Mouse (Mus musculus): ENCODE measurements at regions not wholly inside any gene's neighbourhood (a gene's known extent, or its start where the extent isn't known, plus 50 kb on each side); places are given as distances from the start of the nearest gene placed in this dataset.
"Not testable (repeated sequence)": the region's sequence is repeated elsewhere in the genome, so short reads cannot be mapped to it uniquely, and the experiment has no call there.

DNA sequence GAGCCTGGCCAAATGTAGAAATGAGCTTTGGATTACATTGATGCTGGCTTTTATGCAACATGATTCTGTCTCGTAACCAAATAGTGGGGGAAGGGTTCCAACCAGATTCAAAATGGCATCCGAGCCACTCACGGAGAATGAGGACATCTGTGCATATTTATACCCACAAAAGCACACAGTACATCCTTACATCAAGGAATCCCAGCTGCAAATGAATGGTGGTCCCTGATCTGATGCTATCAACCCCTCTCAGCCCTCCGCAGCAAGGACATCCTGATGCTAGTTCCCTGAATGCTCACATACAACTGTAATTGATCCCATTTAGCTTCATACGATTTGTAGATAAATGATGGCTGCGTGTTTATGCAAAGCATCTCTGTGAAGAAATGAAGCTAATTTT is 215.9 kb downstream of the Samd5 start:
- no peak for DNase-seq

DNA sequence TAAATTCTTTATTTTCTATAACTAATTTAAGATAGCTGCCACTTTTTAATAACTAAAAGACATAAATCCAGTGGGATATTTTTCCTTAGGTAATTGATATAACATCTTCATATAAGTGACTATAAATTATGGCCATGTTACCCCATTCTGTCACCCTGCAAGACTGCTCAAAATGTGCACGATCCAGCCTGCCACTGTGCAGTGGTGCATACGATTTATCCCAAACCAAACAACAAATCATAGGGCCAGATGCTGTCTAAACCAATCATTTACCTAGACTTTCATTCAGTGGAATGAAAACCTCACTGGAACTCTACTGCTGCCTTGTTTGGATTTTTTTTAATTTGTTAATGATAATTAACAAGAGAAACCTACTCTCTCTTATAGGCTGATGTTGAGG is 216.5 kb downstream of the Samd5 start:
- DNase-seq, result no peak

DNA sequence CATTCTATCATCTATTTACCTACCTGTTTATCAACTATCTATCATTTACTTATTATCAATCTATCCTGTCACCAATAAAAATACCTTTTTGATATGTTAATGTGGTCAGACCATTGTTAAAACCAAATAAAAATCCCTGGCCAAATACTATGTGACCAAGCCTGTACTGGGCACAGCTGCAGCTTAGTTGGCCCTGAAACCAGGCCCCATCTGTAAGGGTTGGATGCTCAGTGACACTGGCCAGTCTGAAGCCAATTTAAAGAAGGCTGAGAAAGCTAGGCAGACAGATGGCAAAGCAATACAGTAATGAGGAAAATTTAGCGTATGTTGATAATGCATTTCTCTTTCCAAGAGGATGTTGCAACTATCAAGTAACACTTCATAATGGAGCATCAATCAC is 217.8 kb downstream of the Samd5 start:
- no peak for DNase-seq

DNA sequence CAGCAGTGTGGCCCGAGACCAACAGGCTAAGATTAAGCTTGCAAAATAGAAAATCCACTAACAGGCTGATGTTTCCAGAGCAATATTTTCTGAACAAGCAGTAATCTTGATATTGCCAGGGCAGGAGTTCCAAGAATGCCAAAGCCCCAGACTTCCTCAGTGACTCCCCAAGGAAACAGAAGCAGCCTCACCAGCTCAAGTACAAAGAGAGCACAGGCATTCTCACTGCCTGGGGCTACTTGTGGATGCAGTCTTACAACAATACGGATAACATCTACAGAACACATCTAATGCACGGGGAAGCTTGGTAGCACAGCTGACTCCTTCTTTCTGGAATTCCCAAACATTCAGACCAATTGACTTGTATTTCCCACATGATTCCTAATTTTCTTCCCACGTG is 235.9 kb downstream of the Samd5 start:
- no peak for DNase-seq

DNA sequence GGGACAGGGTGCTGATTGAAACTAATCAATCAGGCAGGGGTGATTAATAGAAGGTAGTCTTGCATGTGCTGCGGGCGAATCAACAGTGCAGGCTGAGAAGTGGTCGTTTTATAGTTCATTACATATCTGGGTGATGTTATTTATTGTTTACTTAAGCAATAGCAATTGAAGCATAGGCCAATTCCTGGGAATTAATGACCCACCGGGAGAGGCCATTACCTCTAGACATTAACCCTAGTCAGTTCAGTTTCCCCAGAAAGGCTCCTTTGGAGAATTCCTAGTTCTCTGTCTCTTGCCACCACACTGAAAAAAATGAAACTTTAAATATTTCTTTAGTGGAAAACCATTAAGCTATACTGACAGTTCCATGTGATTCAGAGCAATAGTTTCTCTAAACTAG is 236.6 kb downstream of the Samd5 start:
- no peak for DNase-seq

DNA sequence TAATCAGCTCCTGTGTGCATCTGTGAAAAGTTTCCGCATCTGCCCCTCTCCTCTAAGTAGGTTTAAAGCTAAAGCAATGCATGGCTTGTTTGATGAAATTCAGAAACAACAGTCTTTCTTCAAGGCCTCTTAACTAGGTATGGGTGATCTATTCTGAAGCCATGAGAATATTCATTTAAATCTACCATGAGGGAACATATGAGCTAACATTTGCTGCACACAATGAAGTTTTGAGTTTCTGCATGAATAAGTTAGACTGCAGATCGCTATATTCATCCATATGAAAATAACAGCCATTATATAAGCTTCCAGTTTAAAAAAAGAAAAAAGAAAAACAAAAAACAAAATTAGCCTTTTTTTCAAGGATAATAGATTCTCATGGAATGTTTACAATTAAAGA is 245.9 kb downstream of the Samd5 start:
- no peak for DNase-seq

DNA sequence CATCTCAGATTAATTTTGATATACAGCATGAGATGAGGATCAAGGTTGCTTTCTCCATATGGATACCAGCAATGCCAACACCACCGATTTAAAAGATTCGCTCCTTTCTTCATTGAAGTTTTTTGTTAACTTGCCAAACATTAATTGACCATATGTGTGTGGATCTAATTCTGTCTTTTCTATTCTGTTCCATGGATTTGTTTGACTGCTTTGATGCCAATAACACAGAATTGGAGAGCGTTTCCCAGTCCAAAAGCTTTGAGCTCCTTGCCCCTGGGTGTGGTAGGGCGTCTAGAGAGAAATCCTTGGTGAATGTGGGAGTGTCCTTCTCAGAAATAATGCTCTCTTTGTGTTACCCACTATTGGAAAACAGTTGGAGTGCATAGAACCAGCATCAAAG is 254.3 kb downstream of the Samd5 start:
- DNase-seq, result no peak

DNA sequence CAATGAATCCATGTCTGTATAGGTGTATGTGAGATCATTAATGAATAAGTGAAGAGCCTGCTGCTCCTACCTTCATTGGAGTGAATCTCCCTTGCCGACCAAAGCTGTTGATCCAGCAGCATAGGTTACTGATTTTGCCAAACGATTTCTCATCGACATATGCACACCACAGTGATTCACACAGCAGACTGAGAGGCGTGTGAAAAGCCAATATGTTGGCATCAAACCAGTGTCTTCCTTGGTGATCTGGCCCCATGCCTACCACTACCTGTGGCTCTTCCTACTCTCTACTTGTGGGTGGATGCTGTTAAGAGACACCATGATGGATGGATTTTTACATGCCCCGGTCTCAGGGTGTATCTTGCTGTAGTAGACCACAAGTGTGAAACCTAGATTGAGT is 258.3 kb downstream of the Samd5 start:
- no peak for DNase-seq

DNA sequence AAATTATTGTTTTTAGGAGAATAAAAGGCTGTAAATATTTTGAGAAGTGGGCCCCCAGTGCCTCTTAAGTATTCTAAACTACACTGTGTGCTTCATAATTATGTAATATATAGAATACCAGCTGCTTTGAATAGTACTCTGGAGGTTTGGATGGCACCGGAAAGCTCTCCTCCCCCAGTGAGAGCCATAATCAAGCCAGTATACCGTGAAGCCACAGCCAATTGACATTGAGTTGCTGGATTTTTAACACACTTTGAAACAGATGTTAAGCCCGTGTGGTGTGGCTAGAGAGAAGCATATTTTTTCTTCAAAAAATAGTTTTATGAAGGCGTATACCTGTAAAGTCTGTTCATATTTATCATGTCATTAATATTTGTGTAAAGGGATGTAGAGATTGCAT is 268.9 kb downstream of the Samd5 start:
- no peak for DNase-seq

DNA sequence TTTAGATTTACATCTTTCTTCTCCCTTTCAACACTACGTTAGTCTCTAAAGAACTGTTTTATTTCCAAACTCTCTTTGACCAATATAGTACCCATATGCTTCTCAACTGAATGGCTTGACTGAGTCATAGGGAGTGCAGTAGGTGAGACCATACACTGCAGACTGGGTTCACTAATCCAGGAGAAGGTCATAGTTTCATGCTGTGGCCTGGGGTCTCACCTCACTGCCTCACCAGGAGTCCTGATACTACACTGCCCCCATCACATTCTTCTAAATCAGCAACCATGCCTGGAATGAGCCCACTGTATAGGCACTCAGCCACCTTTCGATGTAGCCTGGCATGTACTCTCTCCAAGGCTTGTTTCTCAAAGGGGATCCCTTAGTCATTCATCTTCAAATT is 269.6 kb downstream of the Samd5 start:
- DNase-seq, result no peak

DNA sequence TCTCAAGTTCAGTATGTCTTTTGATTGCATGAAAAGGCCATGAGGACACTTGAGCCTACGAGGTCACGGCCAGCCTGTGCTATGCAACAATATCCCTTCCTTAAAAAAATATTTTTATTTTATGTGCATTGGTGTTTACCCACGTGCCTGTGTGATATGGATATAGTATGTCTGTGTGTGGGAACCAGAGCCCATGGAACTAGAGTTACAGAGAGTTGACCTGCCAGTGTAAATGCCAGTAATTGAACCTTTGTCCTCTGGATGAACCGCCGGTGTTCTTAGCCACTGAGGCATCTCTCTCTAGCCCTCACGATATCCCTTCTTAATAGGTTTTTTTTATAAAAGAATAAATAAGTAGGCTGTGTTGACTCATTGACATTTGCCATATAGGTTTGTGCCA is 270.0 kb downstream of the Samd5 start:
- no peak for DNase-seq

DNA sequence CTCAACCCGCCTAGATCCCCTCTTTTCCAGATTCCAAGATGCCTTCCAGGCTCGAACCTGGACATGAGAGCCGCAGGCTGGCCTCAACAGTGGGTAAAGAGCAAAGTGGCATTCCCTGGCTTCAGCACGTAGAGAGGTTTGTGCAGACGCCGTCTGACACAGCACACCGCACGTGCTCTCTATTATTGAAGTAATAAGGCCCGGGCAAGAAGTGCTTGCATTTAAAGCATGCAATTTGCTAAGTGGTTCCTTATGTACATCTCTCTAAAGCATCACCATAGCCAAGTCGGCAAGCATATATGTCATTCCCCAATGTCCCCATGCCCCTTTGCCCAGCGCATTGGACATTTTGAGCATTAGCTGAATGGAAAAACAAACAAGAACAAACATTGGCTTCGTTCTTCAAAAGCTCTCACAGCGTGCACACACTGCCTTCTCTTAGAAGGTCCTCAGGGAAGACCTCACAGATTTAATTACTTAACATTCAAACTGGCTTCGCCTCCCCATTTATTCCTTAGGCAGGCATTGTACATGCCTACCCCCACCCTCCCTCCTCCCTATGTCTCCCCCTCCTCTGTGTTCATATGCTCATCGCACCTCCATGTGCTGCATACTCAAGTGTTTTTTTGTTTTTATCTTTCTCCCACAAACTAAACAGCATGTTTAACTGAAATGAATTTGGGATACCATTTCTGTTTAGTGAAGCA is 273.9 kb downstream of the Samd5 start:
- no peak for DNase-seq

DNA sequence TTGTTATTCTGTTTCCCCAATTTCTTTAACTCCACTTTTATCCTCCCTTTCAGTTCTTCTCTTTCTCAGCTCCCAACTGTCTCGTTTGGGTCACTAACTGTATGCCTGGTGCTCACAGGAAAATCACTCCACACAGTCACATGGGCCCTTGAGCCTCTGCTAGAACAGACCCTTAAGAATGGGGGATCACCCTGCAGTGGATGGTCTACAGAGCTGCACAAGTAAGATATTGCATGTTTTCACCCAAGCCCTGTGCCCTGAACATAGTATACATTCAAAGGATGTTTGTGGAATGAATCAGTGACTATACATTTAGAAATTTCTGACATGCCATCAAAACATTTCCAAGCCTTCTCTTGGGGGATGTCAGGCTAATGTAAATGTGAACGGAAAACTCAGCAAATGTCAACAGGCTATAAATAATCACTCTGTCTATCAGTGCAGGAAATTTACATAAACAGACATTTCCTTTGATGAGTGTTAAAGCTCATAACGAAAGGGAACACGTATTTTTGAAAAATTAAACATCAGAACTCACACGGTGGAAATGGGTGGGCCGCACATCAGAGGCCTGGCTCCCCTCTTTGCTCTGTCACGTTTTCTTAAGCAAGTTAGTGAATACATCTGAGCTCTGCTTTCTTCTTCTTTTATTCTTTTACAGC is 297.4 kb downstream of the Samd5 start:
- DNase-seq, result no peak

DNA sequence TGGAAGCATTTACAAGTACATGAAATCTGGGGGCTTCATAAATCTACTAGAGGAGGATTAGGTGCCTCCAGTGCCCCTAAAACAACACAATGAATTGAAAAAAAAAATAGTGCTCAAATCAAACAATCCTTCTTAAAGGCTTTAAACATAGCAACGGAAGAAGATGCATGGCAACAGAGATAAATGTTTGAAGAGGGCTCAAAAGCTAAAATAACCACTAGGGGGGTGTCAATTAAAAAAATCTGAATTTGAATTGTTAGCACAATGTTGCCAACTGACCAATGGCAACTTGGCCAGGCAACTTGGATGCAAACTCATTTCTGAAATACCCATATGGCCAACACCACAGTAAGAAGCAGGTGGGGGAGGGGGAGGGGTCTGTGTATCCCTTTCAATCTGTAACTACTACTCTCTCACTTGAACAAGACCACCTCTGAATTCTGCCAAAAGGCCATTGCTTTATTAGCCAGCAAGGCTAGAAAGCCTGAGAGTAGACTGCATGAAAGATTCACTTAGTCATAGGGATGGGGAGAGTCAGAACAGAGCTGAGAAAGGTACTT is 312.6 kb downstream of the Samd5 start:
- no peak for DNase-seq

DNA sequence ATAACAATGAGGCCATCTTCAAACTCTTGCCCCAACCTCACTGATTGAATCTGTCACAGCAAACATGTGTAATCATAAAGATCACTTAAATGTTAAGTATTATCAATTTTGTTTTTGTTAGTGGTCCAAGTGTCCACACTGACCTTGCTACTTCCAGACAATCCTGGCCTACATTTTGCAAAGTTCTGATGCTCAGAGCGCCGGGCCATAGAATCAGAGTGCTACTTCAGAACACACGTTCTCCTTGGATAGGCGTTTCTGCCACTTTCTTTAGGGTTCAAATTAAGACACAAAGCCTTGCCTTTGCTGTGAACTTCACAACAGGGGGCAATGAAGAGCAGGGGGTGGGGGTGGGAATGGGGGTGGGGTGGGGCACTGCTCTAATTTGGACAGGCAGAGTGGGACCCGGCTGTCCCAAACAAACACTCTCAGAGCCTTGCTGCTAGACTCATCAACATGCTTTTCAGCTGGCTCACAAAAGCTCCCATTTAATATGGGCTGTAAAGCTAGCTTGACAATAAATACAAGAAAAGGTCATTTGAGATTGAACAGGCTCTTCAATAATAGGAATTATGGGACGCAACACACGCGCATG is 336.7 kb downstream of the Samd5 start:
- no peak for DNase-seq

DNA sequence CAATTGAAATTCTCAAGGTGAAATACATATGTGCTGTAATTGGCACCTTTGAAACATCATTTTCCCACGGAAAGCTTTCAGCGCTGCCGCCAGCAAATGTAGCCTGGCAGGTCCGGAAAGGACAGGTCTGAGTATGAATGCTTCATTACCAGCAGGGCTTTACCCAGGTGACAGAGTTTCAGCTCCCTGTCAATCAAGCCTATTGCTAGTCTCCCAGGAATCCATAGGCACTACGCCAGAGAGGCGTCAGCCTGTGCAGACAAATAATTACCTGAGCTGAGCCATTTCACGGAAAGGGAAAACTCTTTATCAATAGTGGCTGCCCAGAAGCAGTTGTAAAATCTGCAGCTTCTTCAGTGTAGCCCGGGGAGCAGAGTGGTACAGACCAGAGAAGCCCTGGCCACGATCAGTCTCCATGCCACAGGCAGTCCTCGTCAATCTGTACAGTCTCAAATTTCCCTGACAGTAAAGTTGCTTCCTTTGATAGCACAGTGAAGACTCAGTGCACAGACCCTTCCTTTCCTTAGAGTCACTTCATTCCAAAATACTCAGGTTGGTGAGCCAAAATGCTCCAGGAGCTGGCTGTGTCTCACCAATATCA is 340.7 kb downstream of the Samd5 start:
- DNase-seq, result no peak

DNA sequence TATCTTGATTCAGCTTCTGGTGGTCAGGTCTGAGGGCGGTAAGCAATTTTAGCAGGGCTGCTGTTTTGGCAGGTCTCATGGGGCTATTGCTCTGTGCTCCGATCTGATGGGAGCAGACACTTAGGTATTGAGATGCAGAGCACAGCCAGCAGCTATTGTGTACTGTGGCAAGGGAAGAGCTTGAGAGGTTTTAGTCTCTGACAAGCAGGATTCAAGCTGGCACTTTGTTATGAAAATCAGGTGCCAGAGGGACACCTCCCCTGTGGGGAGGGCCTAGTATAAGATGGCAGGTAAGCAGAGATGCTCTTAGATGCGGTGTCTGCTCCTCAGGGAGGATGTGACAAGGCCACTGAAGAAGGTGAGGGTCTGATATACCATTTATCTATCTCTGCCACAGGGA is 343.3 kb downstream of the Samd5 start:
- no peak for DNase-seq

DNA sequence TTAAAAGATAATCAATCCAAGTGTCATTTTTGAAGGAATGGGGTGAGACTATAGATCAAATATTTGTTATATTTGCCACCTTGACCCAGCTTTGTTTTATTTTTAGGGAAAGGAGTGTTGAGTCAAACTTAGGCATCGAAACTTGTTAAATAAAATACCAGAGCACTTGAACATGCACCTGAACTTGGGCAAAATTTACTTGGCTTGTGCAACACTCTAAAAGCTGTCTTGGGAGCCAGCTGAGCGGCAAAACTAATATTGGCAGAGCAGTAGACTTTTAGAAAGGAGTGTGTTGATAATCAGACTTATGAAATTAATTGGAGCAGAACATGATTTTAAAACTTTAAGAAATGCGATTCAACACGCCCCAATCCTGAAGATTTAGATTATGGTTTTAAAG is 346.7 kb downstream of the Samd5 start:
- DNase-seq, result no peak

DNA sequence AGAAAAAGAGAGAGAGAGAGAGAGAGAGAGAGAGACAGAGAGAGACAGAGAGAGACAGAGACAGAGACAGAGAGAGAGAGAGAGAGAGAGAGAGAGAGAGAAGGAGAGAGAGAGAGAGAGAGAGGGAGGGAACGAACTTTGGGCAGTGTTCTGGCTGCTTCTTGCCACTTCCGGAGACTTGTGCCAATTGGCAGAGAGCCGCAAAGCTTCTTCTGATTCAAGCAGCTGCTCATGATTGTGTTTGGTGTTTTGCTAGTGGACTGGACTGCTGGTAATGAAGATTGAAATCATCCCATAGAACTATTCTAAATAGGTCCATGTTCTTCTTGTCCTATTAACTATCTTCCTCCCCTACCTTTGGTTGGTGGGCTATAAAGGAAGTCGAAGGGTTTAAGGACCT is 347.1 kb downstream of the Samd5 start:
- not testable (repeated sequence) for DNase-seq

DNA sequence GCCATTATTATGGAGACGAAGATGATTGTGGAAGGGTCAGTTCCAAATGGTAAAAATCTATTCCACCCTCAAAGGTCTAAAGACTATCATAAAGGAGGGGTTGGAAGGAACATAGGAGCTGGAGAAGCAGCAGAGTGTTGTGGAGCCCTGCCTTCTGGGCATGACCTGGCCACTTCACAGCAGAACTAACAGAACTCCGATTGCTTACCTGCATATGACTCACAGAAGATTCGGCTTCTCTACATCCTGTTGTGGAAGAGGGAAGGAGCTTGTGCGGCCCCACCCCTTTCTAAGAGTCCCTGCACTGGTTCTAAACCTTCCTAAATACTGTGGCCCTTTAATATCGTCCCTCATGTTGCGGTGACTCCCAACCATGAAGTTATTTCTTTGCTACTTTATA is 362.7 kb downstream of the Samd5 start:
- no peak for DNase-seq

DNA sequence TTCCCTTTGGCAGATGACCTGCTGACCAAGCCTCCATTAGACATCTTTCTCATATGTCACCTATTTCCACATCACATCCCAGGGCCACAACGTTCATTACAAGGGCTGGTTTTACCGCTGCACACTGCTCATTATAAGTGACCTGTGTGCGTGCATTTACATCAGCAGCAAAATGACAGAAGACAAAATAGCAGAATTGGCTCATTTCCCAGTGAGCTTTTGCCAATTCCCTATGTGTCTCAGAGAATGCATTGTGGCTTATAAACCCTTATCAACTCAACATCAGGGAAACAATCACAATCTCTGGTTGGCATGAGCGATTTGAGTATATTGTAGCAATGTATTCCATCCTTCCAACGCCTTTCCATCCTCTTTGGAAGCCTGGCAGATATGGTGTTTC is 364.7 kb downstream of the Samd5 start:
- DNase-seq, result no peak

DNA sequence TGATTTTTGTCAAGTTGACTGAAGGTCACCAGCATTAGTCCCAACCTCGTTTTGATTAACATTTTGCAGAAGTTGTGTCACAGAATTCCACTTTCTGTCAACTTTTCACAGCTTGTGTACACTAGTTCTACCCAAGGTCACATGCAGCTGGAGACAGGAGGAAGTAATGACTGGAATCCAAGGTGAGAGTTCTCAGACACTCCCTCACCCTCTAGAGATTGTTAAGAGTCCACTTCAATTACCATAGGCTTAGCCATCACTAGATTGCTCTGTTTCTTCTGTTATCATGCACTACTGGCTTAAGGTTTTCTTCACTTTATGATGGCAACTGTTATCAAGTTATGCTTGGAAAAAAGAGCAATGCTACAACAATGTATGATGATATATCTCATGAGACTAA is 379.0 kb downstream of the Samd5 start:
- DNase-seq, result no peak

DNA sequence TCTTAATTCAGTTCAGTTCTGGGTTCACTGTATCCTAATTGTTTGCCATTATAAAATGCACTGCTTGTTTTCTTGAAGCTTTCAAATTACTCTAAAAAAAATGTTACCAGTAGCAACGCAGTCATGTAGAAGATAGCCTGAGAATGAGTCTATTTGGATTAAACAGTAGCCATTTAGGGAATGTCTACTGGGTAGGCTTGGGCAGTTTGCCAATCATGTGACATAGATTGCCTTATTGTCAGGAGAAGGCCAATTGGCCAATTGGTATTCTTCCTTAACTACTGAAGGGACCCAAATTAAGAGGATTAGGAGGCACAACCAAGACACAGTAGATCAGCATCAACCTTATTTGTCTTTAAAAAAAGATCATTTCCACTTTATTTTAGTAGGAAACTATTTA is 379.7 kb downstream of the Samd5 start:
- DNase-seq, result no peak

DNA sequence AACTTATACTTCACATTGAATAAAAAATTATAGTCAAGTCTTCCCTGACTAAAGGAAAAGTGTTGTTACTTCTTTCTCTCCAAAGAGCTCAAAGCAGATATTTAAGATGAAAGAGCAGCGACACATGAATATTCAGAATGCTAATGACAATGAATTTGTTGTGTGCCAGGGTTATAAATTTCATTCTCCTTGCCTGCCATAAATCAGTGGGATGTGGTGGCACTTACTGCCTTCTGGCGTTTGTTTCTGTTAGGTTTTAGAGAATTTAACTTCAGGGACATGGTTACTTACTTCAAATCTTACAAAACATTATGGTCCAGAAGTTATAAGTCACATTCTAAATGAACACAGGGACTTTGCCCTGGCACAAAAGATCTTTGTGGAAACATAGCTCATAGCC is 380.4 kb downstream of the Samd5 start:
- DNase-seq, result no peak
